Mouse (Mus musculus): ENCODE data around the gene Vwa3b.

- TF ChIP-seq CTCF (conservative IDR thresholded peaks at IDR 0.05; ENCODE audit: insufficient read depth, insufficient read length, low read depth, low read length), result no peak
- no peak for TF ChIP-seq POLR2A (IDR thresholded peaks at IDR 0.05; ENCODE audit: low read depth, low read length)
Observed at GRCm38 (mm10) chr1:37028439-37029153, 2.2 kb downstream of the Vwa3b start.

Data from kidney, adult 2 months (tissue).